Mouse (Mus musculus) regulatory T cell (primary cell): Measurements from ENCODE around the gene Ablim1.

Source experiments
- in situ Hi-C: fragments of 300-600 bp; cut with MboI, MseI; formaldehyde crosslinking; loops from one replicate; pipeline ENCODE4 v1.15.1; 2025; ENCODE audit warnings: high pct_unique_total_duplicates

Ablim1 gene

GRCm38 (mm10) chr19:57106513-57106912, 208.2 kb downstream of the Ablim1 start:
- in situ Hi-C loops, result no loop called here

DNA sequence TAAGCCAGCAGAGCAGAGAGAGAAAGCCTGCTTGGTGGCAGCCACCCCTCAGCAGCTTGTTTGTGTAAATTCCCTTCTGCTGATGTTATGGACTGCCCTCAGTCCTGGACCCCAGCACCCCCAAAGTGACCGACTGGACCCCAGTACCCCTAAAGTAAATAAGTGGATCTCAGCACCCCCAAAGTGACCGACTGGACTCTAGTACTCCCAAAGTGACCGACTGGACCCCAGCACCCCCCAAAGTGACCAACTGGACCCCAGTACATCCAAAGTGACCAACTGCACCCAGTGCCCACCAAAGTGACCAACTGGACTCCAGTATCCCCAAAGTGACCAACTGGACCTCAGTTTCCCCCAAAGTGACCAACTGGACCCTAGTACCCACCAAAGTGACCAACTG, 208.7 kb downstream of the Ablim1 start:
- in situ Hi-C loops, result no loop called here

- in situ Hi-C loops, result no loop called here
These were observed 209.6 kb downstream of the Ablim1 start for GRCm38 (mm10) chr19:57105156-57105555.

GRCm38 (mm10) chr19:57104171-57104748, 210.5 kb downstream of the Ablim1 start:
- in situ Hi-C loops, result no loop called here

GRCm38 (mm10) chr19:57103360-57103958, 211.3 kb downstream of the Ablim1 start:
- in situ Hi-C loops, result no loop called here

DNA sequence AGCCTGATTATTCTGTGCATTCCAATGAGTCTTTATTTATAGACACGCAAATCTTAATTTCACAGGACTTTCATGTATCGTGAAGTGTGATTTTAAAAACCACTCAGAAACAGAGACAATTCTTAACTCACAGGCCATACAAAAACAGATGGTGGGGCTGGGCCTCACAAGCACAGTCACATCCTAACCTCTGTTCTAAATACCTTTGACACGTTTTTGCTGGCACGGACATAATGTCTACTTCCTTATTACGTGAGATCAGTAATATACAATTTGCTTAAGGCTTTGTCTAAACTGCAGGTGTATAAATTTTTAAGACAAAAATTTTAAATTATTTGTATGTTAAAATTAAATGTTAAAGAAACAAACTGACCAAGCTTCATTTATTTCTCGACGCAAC, 212.7 kb downstream of the Ablim1 start:
- in situ Hi-C loops, result no loop called here

- in situ Hi-C loops, result no loop called here
These were observed 213.8 kb downstream of the Ablim1 start for GRCm38 (mm10) chr19:57100753-57101446.

DNA sequence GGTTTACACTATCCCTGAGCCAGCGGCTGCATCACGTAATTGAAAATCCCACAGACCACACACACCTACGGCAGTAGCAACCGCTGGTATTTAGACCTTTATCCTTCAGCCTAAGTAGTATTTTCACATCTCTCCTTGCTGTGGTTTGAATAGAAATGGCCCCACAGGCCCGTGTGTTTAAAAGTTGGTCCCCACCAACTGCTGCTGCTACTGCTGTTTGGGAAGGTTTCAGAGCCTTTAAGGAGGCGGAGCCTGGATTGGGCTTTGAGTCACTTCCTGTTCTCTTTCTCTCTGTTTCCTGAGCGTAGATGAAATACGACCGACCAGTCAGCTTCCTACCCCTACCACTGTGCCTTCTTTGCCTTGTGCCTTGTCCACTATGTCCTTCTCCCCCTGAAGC, 214.7 kb downstream of the Ablim1 start:
- in situ Hi-C loops, result no loop called here

GRCm38 (mm10) chr19:57099094-57099357, 215.7 kb downstream of the Ablim1 start:
- in situ Hi-C loops, result no loop called here

- in situ Hi-C loops, result no loop called here
These were observed 216.3 kb downstream of the Ablim1 start for GRCm38 (mm10) chr19:57098241-57099093.

GRCm38 (mm10) chr19:57095340-57095739, 219.4 kb downstream of the Ablim1 start:
- in situ Hi-C loops, result no loop called here

- in situ Hi-C loops, result no loop called here
These were observed 221.1 kb downstream of the Ablim1 start for GRCm38 (mm10) chr19:57093698-57094004.

- in situ Hi-C loops, result no loop called here
These were observed 221.6 kb downstream of the Ablim1 start for GRCm38 (mm10) chr19:57092958-57093697.

DNA sequence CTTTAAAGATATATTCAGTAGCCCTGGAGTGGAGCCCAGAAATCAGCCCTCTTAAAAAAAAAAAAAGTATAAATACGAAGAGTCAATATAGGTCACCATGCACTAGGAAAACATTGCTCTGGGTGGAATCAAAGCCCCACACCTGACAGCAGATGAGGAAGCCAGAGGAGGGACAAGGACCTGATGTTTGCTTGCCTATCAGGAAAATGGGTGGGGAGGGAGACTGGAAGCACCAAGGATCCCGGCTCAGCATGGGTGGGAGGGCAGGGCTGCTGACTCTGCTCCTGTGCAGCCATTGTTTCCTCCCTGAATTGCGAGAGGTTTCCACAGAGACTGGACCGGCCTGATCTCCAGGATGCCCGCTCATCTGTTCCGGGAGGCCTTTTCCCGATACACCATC, 223.4 kb downstream of the Ablim1 start:
- in situ Hi-C loops, result no loop called here

- in situ Hi-C loops, result no loop called here
These were observed 225.8 kb downstream of the Ablim1 start for GRCm38 (mm10) chr19:57088804-57089369.

DNA sequence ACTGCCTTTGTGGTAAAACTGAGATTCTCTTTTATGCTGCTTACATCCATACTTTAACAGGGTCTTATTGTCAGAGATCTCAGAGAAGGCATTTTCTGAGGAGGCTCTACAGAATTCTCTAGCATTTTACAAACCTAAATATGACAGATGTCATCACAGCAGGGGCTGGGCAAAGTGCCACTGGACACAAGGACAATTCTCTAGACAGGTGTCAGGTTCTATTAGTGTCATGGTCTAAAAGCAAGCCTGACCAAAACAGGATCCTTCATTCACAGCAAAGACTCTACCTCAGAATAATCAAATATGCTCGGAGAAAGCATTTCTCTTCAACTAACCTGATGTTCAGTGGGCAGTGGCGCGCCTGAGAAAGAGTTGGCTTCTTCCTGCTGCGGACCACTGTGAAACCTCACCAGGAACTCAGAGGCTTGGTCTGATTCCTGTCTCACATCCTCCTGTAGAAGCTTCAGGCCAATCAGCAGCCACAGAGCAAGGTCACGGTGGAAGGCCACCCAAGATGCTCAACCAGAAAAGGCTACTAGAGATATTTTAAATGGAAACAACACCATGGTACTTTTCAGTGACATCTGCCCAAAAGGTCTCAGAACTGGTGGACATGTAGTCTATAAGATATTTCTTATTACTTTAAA, 230.1 kb downstream of the Ablim1 start:
- in situ Hi-C loops, result no loop called here

DNA sequence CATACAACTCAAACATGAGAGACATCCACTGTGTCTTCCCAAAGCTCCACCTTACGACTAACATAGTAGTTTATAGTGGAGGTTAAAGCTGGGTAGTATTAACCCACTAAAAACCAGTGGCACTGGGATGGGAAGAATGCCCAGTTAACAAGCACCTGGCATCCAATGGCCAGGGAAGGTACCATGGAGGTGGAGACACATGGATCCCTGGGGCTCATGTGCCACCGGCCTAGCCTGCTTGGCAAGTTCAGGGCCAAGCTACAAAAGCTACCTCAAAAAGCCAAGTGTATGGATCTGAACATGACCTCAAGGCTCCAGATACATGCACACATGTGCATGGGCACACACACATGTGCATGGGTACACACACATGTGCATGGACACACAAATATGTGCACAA, 230.8 kb downstream of the Ablim1 start:
- in situ Hi-C loops, result no loop called here

- in situ Hi-C loops, result no loop called here
These were observed 231.6 kb downstream of the Ablim1 start for GRCm38 (mm10) chr19:57083183-57083555.

GRCm38 (mm10) chr19:57082454-57083182, 232.1 kb downstream of the Ablim1 start:
- in situ Hi-C loops, result no loop called here

DNA sequence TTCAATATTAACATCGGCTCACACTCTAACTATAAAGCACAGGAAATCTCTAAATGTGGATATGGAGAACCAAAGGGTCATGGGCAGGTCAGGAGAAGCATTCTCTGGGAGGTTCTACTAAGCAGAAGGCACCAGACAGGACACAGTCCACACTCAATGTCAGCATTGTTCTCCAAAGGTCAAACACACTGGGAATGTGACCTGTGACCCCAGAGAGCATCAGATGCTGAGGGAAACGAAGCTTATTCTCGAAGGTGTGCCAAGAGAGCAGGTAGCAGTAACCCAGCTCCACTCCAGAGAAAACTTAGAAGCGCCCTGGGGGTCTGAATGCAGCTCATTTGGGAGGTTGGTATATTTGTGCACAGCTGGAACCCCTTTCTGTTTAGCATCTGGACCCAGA, 233.2 kb downstream of the Ablim1 start:
- in situ Hi-C loops, result no loop called here

- in situ Hi-C loops, result no loop called here
These were observed 235.1 kb downstream of the Ablim1 start for GRCm38 (mm10) chr19:57079606-57079981.
